Mouse (Mus musculus) G1E (cell line): ENCODE measurements around the gene Kcnma1.

Experiments used
- CTCF ChIP-seq: IDR thresholded peaks from 2 replicates; pipeline ENCODE4 v1.5.1; 2012; ENCODE audit warnings: low read depth, low read length, inconsistent platforms, mixed read lengths
- GATA1 ChIP-seq: IDR thresholded peaks from 2 replicates; pipeline ENCODE4 v1.6.1; 2012; ENCODE audit warnings: borderline replicate concordance, low read length, inconsistent platforms, mixed read lengths
- GATA2 ChIP-seq: IDR thresholded peaks from 2 replicates; pipeline ENCODE4 v1.6.1; 2012; ENCODE audit warnings: low read depth, low read length, inconsistent platforms, borderline replicate concordance
- POLR2AphosphoS5 ChIP-seq: IDR thresholded peaks from 2 replicates; pipeline ENCODE4 v1.6.1; 2012; ENCODE audit warnings: low read depth, low read length, inconsistent platforms; ENCODE audit not compliant: insufficient replicate concordance
- TAL1 ChIP-seq: conservative IDR thresholded peaks from 2 replicates; pipeline ENCODE4 v1.6.1; 2012; ENCODE audit warnings: low read depth, low read length, inconsistent platforms, mixed read lengths

- TF ChIP-seq CTCF (no peak), TAL1 (no peak), POLR2AphosphoS5 (no peak), GATA1 (no peak), GATA2 (no peak)
Measured at GRCm38 (mm10) chr14:23854946-23855345, 159.3 kb downstream of the Kcnma1 start.
